Mouse (Mus musculus): ENCODE measurements at regions not wholly inside any gene's neighbourhood (a gene's known extent, or its start where the extent isn't known, plus 50 kb on each side); places are given as distances from the start of the nearest gene placed in this dataset.

- no peak for DNase-seq
Measured at GRCm38 (mm10) chr16:52742166-52742565, 288.3 kb upstream of the Alcam start.

- DNase-seq: no peak
Measured at GRCm38 (mm10) chr16:52726120-52726844, 272.4 kb upstream of the Alcam start.

GRCm38 (mm10) chr16:52718231-52718932, 264.5 kb upstream of the Alcam start:
- no peak for DNase-seq

- DNase-seq: no peak
Measured at GRCm38 (mm10) chr16:52690272-52690671, 236.4 kb upstream of the Alcam start.

GRCm38 (mm10) chr16:52654825-52655224, 201.0 kb upstream of the Alcam start:
- DNase-seq: no peak

Data from cerebellum, postnatal 25 days (tissue).